Mouse (Mus musculus) right cerebral cortex, adult 18-20 months (tissue): ENCODE results near the gene Acot12.
"Not testable (repeated sequence)": the region's sequence is repeated elsewhere in the genome, so short reads cannot be mapped to it uniquely, and the experiment has no call there.

ENCODE experiments used
- DNase-seq: peaks from one replicate; pipeline ENCODE4 v3.0.0; 2022; ENCODE audit warnings: mixed read lengths

The Acot12 gene

DNA sequence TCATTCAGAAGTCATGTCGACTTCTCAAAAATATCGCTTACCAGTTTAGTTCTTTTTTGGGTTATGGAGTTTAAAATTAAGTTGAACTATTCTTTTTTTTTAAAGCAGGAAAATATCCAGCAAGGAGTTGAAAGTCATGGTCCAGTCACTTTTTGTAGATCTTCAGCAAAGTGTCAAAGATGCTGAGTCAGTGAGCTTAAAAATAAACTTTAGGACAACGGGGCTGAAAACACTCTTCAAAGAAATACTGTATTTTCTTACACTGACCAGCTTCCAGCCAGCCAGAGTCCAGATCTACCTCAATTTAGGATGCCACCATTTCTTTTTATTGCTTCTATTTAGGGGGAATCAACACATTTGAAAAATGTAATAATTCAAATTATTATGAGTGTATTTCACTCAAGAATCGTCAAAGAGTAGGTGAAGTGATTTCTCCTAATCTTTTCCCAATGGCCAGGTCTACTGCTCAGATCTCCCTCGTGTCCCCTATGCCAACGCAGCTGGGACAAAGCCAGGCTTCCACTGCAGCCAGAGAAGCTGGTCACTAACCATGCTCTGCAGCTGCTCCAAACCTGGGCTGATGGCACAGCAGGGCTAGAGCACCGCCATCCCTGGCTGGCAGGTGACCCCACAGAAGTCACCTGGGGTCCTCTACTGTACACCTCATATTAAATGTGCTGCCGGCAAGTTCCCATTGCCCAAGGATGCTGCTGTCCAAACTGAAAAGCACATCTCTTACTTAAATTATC, 19.2 kb downstream of the Acot12 start:
- no peak for DNase-seq

DNA sequence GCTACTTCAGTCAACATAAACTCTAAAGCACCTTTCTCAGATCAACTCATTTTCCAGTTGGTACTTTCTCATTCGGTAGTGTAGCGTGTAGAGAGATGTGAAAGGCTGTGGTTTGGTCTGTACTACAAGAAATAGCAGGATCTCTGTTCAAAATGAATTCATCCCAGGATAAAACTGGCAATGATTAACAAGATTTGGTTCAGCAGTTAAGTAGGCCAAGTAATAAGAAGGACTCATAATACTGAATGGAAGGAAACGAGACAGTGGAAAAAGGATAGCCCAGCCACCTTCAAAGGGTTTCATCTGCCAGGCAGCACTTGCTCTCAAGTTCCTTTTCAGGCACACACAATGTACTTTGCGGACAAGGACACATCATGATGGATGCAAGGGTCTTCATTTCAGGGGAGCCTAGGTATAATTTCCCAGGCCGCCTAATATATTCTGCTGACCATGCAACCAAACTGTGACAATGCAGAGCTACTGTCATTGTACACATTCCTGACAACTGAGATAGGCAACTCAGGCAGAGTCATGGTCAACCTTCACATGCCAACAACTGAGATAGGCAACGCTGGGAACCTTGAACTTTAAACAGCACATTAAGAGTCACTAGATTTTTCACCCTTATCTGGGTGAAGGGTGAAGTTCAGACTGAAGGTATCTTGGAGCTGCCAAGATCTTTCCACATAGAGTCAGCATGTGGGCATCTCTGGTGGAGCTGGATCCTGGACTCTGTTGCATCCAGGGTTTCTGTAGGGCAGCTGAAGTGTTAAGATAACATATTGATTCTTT, 20.5 kb downstream of the Acot12 start:
- no peak for DNase-seq

DNA sequence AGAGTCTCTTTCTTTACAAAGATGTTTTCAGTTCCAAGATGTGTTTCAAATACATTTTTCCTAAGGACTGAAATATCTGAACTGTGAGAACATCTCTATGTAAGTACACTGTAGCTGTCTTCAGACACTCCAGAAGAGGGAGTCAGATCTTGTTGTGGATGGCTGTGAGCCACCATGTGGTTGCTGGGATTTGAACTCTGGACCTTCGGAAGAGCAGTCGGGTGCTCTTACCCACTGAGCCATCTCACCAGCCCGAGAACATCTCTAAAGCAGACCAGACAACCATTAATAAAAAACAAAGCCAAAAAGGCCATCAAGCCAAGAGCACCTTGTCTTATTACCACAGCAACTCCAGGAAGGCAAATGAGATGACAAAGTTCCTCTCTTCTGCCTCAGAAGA, 22.3 kb downstream of the Acot12 start:
- not testable (repeated sequence) for DNase-seq

DNA sequence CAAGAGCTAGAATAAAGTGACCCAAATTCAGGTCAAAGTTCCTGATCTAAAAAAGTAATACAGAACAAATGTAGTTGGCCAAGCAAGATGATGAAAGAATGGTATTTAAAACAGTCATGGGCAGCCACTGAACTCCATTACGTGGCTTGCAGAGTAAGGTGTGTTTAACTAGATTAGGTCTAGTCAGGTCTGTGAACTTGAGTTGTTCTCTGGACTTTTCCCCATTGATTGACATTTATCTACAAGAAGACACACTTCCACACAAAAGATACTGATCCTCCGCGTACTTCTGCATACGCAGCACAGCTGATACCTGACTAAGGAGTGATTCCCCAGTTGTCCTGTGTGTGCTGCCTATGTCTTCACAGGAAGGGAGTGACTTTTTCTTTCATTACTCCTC, 24.3 kb downstream of the Acot12 start:
- no peak for DNase-seq

DNA sequence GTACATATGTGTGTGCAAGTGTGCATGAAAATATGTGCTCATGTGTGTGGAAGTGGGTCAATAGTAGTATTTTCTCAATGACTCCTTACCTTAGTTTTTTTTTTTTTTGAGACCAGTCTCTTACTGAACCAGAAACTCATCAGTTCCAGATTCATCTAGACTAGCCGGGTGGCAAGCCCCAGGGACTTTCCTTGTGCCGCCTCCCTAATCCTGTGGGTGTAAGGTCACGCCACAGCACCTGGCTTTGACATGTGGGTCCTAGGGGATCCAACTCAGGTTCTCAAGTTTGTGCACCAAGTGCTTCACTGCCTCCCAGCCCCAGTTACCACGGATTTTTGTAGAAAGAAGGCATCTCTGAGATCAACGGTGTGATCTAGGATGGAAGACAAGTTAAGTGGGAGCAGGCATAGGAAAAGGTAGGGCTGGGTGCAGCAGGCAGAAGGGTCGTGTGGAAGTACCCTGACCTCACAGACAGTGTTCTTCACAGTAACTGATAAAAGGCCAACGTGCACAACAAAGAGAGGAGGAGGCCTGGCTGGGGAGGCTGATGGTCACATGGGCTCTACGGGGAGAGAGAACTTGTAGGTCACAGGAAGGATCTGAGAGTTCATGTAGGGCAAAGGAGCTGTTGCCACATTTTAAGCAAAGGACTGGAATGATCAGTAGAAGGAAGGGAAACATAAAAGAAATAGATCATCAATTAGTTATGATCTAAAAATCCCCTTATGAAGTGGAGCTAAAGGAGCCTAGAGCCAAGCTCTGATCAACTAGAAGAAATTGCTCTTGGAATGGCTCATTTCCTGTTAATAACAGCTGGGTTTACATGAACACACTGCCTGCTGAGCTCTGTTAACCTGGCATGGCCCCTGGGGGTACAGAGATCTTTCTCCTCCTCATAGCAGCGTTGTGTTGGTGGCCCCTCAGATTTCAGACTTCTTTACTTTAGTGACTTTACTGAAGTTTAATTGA, 27.7 kb downstream of the Acot12 start:
- no peak for DNase-seq

DNA sequence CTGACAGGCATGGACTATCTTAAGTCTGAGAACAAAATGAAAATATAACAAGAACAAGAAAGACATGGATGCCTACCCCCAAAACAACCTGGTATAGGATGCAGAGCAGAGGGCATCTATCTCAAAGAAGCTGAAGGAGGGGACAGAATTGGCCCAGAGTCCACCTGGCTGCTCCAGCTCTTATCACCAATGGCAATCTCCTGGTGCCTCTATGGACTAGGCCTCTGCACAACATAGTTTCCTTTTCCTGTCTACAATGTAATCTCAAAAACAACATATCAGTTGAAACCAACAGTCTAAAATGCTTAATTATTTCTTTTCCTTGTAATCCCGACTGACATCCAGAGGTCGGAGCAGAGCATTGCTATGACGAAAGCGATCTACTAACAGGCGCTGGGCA, 36.8 kb downstream of the Acot12 start:
- no peak for DNase-seq

DNA sequence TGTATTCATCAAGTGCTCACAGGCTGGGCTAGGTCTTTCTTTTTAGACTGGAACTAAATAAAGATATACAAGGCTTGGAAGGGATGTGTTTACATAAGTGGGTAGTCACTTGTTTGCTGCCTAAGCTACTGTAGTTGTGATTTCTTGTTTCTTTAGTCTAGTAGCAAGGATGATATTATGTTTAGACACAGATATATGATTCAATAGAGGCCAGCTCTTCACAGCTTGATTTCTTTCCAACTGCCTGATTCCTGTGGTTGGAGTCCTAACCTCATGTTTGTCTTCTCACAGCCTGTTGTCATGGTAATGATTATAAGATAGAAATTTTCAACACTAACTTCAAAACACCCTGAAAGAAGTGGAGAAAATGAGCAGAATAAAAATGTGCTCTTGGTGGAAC, 38.6 kb downstream of the Acot12 start:
- DNase-seq: no peak

DNA sequence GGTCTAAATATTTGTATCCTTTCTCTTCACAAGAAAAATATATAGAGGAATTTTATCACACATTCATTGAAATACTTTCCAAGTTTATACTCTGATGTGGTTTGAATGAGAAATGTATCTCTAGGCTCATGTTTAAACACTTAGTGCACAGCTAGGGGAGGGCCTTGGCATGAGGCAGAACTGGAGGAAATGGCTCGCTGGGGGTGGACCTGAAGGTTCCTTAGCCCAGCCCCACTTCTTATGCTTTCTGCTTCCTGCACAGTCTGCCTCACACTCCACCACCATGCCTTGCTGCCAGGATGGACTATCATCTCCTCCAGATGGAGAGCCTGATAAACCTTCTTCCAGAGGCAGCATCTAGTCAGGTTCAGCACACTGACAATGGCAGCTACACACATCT, 50.7 kb downstream of the Acot12 start:
- DNase-seq: no peak

DNA sequence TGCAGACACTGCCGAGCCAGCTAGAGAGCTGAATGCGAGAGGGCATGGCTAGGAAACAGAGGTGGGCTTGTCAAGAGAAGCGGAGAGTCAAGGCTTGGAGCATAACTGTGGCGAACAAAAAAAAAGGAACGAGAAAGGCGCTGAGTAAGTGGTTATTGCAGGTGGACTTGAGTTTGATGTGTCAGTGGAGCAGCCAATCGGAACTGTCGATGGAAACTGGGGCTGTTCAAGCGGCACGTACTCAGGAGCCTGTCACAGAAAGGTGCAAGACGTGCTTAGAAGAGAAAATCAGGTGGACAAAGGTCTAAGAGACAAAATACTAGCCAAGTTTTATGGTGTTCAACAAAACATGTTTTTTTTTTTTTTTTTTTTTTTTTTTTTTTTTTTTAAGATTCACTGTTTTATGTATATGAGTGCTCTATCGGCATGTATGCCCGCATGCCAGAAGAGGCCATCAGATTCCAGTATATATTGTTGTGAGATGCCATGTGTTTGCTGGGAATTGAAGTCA, 53.7 kb downstream of the Acot12 start:
- no peak for DNase-seq

DNA sequence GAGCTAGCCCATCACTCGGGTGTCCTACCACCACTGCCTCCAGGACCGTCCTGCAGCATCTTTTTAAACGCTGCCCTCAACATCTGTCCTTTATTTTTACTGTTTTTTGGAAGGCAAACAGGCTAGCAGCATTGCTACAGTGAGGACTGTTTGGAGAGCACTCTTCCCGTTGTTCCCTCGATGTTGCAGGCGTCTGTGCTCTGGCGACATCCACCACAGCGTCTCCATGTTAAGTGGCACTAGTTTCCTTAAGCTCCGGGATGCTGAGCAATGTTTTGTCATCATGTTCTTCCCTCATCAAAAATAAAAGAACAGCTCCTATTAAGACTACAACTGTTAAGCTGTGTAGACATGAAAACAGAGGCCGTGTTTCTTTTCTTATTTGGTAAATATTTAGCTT, 54.3 kb downstream of the Acot12 start:
- DNase-seq: no peak

DNA sequence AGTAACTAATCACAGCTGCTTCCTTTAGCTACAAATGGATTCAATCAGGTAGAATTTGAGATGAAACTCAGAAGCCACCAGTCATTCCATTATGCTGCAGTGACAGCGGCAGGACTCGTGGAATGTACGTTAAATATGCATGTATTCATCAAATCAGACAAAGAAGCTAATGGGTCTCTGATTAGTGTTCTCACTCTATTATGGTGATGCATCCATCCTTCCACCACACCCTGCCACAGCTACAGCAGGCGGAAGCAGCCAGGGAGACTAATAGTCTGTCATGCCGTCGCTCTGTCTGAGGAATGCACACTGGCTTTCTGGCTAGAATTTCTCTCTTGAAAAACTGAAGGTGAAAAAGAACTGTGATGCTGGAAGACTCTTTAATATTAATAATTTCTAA, 54.7 kb downstream of the Acot12 start:
- no peak for DNase-seq

DNA sequence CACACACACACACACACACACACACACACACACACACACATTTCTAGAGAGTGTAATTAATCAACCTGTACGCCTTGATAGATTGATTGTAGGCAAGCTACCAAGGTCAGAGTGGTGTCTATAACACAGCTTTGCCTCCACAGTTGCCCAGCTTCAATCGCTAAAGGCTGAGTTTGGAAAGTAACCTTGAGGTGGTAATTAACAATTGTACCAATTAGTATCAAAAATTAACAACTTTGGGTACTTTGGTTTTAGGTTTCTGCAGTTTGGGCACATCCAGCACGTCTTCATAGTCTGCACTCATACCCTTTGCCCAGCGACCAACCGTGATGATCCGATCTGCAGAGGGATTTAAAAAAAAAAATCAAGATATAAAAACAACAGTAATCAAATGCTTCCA, 55.6 kb downstream of the Acot12 start:
- no peak for DNase-seq

DNA sequence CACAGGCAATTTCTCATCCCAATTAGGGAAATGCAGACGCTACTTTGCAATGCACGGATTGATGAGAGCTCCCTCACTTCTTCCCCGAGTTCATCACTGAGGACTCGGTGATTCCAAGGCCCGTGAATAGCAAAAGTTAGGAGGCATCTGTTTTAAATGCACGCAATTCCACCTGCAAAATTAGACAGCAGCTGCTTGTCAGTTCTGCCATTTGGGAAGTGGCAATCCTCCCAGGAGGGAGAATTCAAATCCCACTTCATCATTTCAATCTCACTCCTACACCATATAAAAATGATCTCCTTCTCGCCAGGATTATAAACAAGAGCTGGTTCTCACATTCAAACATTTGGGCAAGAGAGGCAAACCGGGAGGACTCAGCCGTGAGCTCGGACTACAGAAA, 56.1 kb downstream of the Acot12 start:
- no peak for DNase-seq

DNA sequence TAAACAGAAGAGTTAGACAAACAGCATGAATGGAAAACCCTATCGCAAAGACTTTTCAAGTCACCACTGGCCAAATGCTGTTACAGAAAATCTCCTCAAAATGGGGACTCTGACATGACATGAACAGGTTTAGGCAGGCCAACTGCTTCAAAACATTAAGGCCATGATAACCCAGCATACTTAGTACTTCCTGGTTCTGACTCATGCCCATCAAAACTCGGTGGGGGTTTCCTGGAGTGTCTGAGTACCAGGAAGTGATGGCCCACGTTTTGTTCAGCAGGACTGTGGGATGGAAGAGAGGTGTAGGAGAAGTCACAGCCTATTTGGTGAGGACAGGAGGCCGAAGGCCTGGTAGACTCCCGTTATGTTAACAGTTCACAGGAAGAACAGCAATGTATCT, 60.4 kb downstream of the Acot12 start:
- DNase-seq: no peak

DNA sequence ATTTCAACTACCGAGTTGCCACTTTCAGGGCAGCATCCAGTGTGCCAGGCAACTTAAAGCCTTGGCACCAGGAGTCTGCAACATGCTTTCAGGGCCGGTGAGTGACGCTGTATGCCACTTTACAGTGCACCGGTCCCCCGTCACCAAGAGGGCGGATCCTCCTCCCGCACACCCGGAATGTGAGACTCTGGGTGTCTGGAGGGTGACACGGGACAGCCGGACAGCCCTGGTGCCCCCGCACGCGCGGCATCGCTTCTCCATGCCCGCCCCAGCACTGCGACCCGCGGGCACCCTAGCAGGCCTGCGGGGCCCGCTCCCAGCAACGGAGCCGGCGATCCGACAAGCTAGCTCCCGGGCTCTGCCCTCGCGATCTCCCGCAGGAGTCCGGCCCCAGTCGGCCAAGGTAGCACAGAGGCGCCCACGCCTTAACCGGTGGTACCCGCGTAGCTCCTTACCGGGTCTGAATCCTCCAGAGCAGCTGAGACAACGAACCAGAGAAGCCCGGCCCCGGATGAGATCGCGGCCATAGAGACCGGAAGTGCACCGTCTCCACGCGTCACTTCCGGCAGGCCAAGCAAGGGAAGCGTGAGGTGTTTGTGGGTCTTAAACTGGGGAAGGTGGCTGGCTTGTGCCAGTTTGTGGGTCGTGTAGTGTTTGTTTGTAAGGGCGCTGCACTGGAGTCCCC, 66.0 kb downstream of the Acot12 start, which contains the start of gene Zcchc9:
TSS of gene Zcchc9 (minus strand) at position 551 of the 685 bp plus-strand sequence.
- DNase-seq: peak; percentile 93

DNA sequence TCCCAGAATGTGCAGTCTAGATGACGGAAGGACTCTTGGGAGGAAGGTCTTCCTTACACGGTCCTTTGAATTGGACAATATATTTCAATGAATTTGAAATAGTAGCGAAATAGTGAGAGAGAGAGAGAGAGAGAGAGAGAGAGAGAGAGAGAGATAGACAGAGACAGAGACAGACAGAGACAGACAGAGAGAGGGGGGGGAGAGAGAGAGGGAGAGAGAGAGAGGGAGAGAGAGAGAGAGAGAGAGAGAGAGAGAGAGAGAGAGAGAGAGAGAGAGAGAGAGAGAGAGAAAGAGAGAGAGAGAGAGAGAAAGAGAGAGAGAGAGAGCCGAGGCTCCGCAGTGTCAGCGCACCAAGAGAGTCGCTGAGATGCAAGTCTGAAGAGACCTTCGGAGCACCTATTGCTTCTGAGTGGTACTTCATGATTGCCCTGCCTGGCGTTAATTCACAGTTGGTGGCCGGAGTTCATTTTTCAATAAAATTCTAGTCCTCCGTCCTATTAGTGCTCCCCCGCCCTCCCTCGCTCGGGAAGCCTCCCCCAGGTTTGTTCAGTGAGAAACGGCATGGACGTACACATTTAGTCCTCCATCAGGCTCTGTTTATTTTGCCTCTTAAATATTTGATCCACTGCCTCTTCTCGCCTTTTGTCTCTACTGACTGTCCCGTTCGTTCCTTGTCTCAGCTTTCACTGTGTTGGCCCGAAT, 66.7 kb downstream of the Acot12 start:
- no peak for DNase-seq

DNA sequence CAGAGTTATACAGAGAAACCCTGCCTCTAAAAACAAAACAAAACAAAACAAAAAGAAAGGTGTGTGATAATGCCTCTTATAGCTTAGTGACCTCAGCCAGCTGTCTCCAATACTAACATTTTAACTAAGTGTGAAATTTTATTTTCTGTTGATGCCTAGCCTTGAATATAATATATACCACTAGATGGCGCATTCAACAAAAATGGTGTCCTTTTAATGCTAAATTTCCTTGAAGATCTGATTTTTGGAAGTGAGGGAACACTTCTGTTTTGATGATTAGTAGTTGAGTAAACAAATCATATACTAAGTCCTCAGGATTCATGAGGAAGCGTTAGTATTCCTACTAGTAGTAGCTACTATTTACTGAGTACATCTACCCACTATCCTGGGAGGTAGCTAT, 68.2 kb downstream of the Acot12 start:
- no peak for DNase-seq

DNA sequence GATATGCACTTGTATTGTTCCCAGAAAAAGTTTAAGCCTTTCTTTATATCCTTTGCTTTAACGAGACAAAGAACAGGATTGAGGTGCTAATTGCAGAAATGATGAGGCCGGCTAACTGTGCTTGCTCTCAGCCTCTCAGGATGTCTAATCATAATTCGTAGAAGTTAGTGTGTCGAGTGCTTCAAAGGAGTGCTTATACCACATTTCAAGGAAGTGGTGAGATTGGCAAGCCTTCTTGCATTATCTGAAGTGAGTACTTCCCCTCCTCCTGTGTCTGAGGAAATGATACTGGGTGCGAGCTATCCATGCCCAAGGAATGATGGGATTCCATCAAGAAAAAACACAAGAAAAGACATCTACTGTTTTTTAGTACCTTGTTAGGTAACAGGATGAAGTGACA, 73.4 kb downstream of the Acot12 start:
- no peak for DNase-seq

DNA sequence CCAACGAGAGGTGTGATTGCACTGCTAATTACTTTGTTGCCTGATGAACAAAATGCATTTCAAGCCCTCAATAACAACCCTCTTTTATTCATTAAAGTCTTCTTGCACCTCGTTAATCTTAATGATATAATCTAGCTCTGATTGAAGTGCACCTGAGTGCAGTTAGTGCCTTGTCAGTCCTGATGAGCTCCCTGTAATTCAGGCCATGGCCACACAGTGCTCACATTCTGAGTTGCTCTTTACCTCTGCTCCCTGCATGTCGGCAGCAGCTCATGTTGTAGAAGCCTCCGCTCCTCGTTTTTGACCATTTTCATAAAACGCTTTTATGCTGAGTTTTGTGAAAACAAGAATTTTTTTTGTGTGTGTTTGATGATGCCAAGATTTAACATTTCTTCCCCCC, 82.4 kb downstream of the Acot12 start:
- DNase-seq: no peak

DNA sequence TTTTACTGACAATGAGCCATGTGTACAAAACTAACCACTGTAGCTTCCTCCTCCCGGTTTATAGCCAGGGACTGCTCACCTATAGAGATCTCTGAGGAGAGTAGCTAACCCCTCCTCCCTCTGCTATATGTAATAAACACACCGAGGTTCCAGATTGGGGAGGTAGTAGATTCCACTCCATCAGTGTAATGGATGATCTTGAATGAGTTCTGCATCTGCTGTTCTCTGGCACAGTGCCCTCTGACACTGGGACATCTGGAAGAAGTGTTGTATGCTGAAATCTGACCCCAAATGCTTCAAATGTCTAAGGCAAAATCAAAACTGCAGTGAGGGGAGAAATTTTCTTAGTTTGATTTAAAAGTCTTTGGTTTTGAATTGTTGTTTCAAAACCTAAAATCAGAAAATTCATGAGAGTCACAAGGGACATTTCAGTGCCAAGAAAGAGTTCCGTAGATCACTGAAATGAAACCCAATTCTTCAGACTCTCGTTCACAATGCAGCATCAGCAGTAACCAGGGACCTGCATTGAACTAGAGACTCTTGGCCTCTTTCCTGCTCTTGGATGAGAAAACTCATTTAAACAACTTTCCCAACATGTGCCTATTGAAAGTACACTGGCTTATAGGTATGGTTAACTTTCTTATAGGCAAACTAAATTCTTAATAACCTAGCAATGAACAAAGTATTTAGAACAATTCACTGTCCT, 83.7 kb downstream of the Acot12 start:
- DNase-seq: no peak

DNA sequence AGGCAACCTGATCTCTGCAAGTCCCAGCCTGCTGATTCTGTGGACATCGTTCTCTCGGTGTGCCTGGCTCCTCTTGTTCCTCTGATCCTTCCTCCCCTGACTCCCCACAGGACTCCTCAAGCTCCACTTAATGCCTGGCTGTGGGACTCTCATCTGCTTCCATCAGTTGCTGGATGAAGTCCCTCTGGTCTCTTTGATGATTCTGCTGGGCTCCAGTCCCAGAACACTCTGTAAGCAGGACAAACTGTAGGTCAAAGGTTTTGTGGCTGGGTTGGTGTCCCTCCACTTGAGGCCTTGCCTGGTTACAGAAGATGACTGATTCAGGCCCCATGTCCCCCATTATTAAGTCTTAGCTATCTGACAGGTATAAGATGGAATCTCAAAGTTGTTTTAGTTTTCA, 84.8 kb downstream of the Acot12 start:
- no peak for DNase-seq
